In the genomic region with DNA sequence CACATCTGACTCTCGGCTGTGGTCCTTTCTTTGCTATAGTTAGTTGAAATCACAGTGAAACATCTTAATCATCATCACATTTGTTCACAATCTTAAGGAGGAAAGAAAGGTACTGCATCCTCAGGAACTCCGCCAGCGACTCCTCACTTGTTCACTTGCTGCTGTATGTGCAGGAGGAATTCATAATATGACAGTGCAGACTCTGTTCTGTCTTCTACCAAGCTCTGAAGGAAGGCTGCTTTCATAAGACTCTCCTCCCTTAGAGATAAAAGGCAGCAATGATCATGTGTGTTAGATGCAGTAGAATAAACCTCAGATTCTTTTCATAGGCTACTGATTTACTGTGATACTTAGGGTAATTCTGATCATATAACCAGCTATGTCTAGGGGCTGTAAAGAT, we compare ENCODE assay signal across 14 mouse cellular contexts. TPM values are rescaled to one million over a fixed set of nuclear protein-coding genes. Genes with fewer than 3 reads are reported as not detected.
"Had no signal": no experiment of that assay in that cellular context is flagged by ENCODE, and none has a peak within 500 bp of the region (broad histone marks: within the 10 kb centered on the region; RNA-seq: fewer than 3 reads in every experiment).

No protein-coding gene starts in this region.

- DNase-seq: lung, adult 18-20 months; lung, embryonic 14.5 days; lung, postnatal 10 days; lung, postnatal 4 days; midbrain, embryonic 14.5 days; retina, postnatal 1 day; right cerebral cortex, adult 18-20 months; right cerebral cortex, postnatal 25 days; right cerebral cortex, postnatal 4 days; spleen, adult 18-20 months; thymus, adult 2 months; thymus, postnatal 25 days; thymus, postnatal 4 days had no signal

RNA-seq across cellular contexts. Expression of a gene that starts 44.2 kb away (rescaled TPM):
- total RNA-seq: megakaryocyte-erythroid progenitor cell, adult 5-6 weeks had no signal
